Mouse (Mus musculus): ENCODE measurements around the gene Siglecf.

Gene Siglecf

DNA sequence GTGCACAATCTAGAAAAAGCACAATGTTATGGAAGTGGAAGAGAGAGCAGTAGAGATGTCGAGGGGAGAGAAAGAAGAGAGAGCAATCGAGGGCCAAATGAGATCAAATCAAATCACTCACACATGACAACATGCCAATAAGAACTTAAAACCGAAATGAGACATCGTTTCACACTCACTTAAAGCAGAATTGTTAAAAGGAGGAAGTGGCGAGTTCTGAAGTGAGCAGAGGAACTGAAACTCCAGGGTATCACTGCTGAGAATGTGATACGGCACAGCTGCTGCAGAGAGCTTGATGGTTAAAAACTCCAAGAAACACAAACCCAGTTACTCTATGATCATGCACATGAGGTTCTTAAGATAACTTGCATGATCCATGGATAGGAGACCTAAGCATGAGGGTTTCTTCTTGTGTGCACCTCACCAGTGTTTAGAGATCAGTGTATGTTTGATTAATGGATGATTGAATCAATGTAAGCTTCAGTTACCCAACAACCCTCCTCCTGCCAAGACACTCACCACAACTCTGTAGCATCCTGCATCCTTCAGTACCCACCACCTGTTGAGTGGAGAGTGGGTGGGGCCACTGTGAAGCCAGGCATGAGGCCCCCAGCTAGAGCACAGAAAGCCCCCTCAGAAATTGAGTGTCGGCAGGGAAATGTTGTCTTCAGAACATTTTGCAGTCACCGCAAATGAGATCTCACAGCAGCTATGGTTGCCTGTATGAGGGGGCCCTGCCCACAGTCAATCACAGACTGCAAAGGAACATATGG is 41.4 kb downstream of the Siglecf start:
- no peak for DNase-seq

DNA sequence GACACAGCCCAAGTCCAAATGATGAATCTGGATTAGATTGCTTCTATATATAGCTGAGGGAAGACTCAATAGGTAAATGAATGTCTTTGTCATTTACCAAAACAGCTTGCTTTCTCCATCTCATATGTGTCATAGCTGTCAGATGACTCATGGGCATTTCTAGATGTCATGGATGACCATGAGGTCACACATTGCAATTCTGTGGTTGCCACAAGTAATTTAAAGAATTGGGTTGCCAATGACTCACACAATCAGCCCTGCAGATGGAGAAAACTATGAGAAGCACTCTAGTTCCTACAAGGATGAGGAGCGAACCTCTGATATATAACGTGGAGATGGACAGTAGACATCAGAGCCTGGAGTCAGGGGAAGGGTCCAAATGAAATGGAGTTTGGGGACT is 48.4 kb downstream of the Siglecf start:
- DNase-seq, result no peak

DNA sequence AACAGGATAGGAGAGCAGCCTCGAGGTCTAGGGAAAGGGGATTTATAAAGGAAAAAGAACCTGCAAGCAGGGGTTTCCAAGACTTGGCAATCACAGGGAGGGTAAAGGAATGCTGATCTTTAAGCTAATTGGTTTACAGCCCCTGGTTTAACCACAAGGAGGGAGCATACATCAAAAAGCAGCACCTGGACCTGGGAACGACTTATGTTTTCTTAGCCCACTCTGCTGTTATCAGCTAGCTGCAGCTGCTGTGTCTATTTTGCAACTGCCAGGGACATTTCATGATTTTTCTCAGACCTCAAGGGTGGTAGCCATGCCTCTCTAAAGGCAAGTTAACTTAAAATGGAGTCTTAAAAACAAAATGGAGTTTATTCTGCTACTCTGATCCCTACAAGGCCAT is 51.6 kb downstream of the Siglecf start:
- no peak for DNase-seq

DNA sequence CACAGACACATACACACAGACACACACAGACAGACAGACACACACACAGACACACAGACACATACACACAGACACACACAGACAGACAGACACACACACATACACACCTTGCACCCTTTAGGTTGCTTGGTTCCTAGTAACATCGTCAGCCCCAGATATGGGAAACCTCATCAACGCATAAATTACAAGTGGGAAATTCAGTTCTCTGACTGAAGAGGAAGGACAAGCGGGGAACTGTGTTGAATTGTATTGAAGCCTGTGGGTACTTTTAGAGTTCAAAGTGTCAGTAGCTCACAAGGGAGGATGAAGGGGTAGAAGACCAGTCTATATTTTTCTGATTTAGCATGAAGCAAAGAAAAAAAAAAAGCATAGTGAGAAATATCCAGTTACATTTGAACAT is 56.4 kb downstream of the Siglecf start:
- no peak for DNase-seq

- DNase-seq, result no peak
These were observed 57.0 kb downstream of the Siglecf start, which contains the start of gene Siglecg for GRCm38 (mm10) chr7:43408131-43408553. TSS of gene Siglecg (plus strand) at chr7:43408204.

DNA sequence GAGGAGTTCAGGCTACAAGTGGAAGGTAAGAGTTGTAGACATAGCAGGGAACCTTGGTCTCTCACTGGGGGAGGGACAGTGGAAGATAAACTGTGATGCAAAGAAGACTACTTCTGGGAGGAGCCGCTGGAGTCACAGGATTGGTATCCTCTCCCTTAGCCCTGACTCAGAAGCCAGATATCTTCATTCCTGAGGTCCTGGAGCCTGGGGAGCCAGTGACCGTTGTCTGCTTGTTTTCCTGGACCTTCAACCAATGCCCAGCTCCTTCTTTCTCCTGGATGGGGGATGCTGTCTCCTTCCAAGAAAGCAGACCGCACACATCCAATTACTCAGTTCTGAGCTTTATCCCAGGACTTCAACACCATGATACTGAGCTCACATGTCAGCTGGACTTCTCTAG is 57.9 kb downstream of the Siglecf start:
- DNase-seq, result no peak

All from kidney, postnatal 10 days (tissue).